Mouse (Mus musculus) forebrain, embryonic 11.5 days (tissue): ENCODE data around the gene Ap1m2. TPM values are rescaled to one million over a fixed set of nuclear protein-coding genes. Genes with fewer than 3 reads are reported as not detected.
"Not testable (repeated sequence)": the region's sequence is repeated elsewhere in the genome, so short reads cannot be mapped to it uniquely, and the experiment has no call there.

Source experiments
- ATAC-seq: fragments of 200-750 bp; cut with Nextera tagmentation; replicated peaks from 2 replicates; pipeline ENCODE4 v1.8.0; 2017; ENCODE audit warnings: moderate TSS enrichment; ENCODE audit not compliant: low FRiP score
- DNase-seq: peaks from one replicate; pipeline ENCODE4 v3.0.0-alpha.2; 2017; ENCODE audit warnings: low spot score
- H3K27ac ChIP-seq: fragments of 300-500 bp; sonication (generic); 2 replicates; pipeline ENCODE4 v1.5.1; 2014; ENCODE audit warnings: low read depth, low read length
- H3K27me3 ChIP-seq: fragments of 300-500 bp; sonication (generic); 2 replicates; pipeline ENCODE4 v1.6.1; 2014; ENCODE audit warnings: mild to moderate bottlenecking, low read length, mixed read lengths; ENCODE audit not compliant: control insufficient read depth, insufficient read depth
- H3K36me3 ChIP-seq: fragments of 300-500 bp; sonication (generic); 2 replicates; pipeline ENCODE4 v1.6.1; 2014; ENCODE audit warnings: mild to moderate bottlenecking, low read length, moderate library complexity, mixed read lengths; ENCODE audit not compliant: control insufficient read depth, insufficient read depth
- H3K4me1 ChIP-seq: fragments of 300-500 bp; sonication (generic); replicated peaks from 2 replicates; pipeline ENCODE4 v1.6.1; 2014; ENCODE audit warnings: low read length, mixed read lengths; ENCODE audit not compliant: control insufficient read depth, insufficient read depth
- H3K4me2 ChIP-seq: fragments of 300-500 bp; sonication (generic); 2 replicates; pipeline ENCODE4 v1.6.1; 2014; ENCODE audit warnings: low read depth, mild to moderate bottlenecking, low read length, moderate library complexity, mixed read lengths; ENCODE audit not compliant: severe bottlenecking
- H3K4me3 ChIP-seq: fragments of 300-500 bp; sonication (generic); 2 replicates; pipeline ENCODE4 v1.5.1; 2014; ENCODE audit warnings: low read depth, low read length
- H3K9ac ChIP-seq: fragments of 300-500 bp; sonication (generic); 2 replicates; pipeline ENCODE4 v1.6.1; 2014; ENCODE audit warnings: low read length
- H3K9me3 ChIP-seq: fragments of 300-500 bp; sonication (generic); 2 replicates; pipeline ENCODE4 v1.6.1; 2016; ENCODE audit warnings: low read length, mixed read lengths; ENCODE audit not compliant: control insufficient read depth
- WGBS: fragments of 180-500 bp; shearing (Covaris S2); extraction: QIAGEN DNeasy Blood & Tissue Kit; methylation state at CpG from one replicate; pipeline ENCODE4 v1.1.7; 2014; 5-methylcytosine and 5-hydroxymethylcytosine counted together
- polyA plus RNA-seq: library from polyadenylated mRNA; unstranded; fragments of >200 nt; fragmentation: Nextera tagmentation; extraction: Ambion mirVana; gene quantifications from 2 replicates; pipeline ENCODE4 v1.2.1, GENCODE M21; 2014

Ap1m2 gene
- polyA plus RNA-seq, 1 experiment from 2014 or later: 2.6 TPM

- no peaks in the 10 kb centered on the region for H3K27me3 ChIP-seq
- H3K4me3 ChIP-seq: no peak overlapping the region
- peaks cover 24% of the 10 kb centered on the region; the same call in 1 of the 2 replicates for H3K36me3 ChIP-seq
- no peak overlapping the region for H3K9ac ChIP-seq
- no peak overlapping the region for H3K27ac ChIP-seq
- no peak overlapping the region for H3K4me2 ChIP-seq
- ATAC-seq (no peak), DNase-seq (no peak)
- no peaks in the 10 kb centered on the region for H3K9me3 ChIP-seq
- peaks cover 5% of the 10 kb centered on the region; the same call in 1 of the 2 replicates for H3K4me1 ChIP-seq
- 95% methylated on average over 16 of the region's 16 CpGs for WGBS
Observed at GRCm38 (mm10) chr9:21268305-21268704, 43.8 kb downstream of the Ap1m2 start.

- H3K4me2 ChIP-seq: no peak overlapping the region
Observed at GRCm38 (mm10) chr9:21266889-21267288, 45.2 kb downstream of the Ap1m2 start.

GRCm38 (mm10) chr9:21265611-21266010, 46.5 kb downstream of the Ap1m2 start:
- Histone ChIP-seq H3K4me1 (peaks cover 5% of the 10 kb centered on the region; the same call in 1 of the 2 replicates), H3K27ac (no peak overlapping the region; the same call in 1 of the 2 replicates), H3K4me3 (peak overlapping the region; percentile 95), H3K9ac (peak overlapping the region; percentile 89), H3K36me3 (peaks cover 7% of the 10 kb centered on the region; the same call in 1 of the 2 replicates), H3K4me2 (peak overlapping the region; percentile 88), H3K9me3 (no peaks in the 10 kb centered on the region), H3K27me3 (no peaks in the 10 kb centered on the region)
- WGBS: 3% methylated on average over 11 of the region's 11 CpGs
- ATAC-seq: peak; percentile 28; the same call in 1 of the 2 replicates
- no peak for DNase-seq

More at GRCm38 (mm10) chr9:21266889-21267288, 45.2 kb downstream of the Ap1m2 start:
- WGBS: 93% methylated on average over 5 of the region's 5 CpGs
- Histone ChIP-seq H3K4me1 (peaks cover 5% of the 10 kb centered on the region; the same call in 1 of the 2 replicates), H3K36me3 (peaks cover 16% of the 10 kb centered on the region; the same call in 1 of the 2 replicates), H3K9ac (no peak overlapping the region), H3K27me3 (no peaks in the 10 kb centered on the region), H3K27ac (no peak overlapping the region), H3K9me3 (no peaks in the 10 kb centered on the region), H3K4me3 (no peak overlapping the region)
- ATAC-seq: no peak
- DNase-seq: no peak

- peaks cover 5% of the 10 kb centered on the region; the same call in 1 of the 2 replicates for H3K36me3 ChIP-seq
- H3K4me2 ChIP-seq: peak within 1 kb of the TSS; percentile 88
- under 1% methylated on average over 49 of the region's 49 CpGs for WGBS
- H3K27me3 ChIP-seq: no peaks in the 10 kb centered on the region
- peak; percentile 99 for DNase-seq
- H3K9me3 ChIP-seq: no peaks in the 10 kb centered on the region
- H3K4me3 ChIP-seq: peak within 1 kb of the TSS; percentile 95
- peak within 1 kb of the TSS; percentile 41 for H3K27ac ChIP-seq
- H3K9ac ChIP-seq: peak within 1 kb of the TSS; percentile 89
- ATAC-seq: peak; percentile 99
- H3K4me1 ChIP-seq: peaks cover 5% of the 10 kb centered on the region; the same call in 1 of the 2 replicates
Observed at GRCm38 (mm10) chr9:21265000-21265561, 47.1 kb downstream of the Ap1m2 start, which contains the start of gene Atg4d. Atg4d (plus strand) TSS chr9:21265293.

GRCm38 (mm10) chr9:21264272-21264999, 47.7 kb downstream of the Ap1m2 start:
- Histone ChIP-seq H3K9ac (peak overlapping the region; percentile 52), H3K27ac (peak overlapping the region; percentile 41; the same call in 1 of the 2 replicates), H3K27me3 (no peaks in the 10 kb centered on the region), H3K4me3 (peak overlapping the region; percentile 95), H3K4me2 (peak overlapping the region; percentile 88), H3K36me3 (peaks cover 2% of the 10 kb centered on the region; the same call in 1 of the 2 replicates), H3K4me1 (peaks cover 5% of the 10 kb centered on the region; the same call in 1 of the 2 replicates), H3K9me3 (no peaks in the 10 kb centered on the region)
- 20% methylated on average over 17 of the region's 17 CpGs for WGBS
- DNase-seq (no peak), ATAC-seq (peak; percentile 25)

GRCm38 (mm10) chr9:21261831-21262230, 50.3 kb downstream of the Ap1m2 start:
- no peak overlapping the region for H3K9ac ChIP-seq
- no peak overlapping the region for H3K27ac ChIP-seq
- no peaks in the 10 kb centered on the region for H3K27me3 ChIP-seq
- 69% methylated on average over 2 of the region's 2 CpGs for WGBS
- no peaks in the 10 kb centered on the region for H3K36me3 ChIP-seq
- no peak for ATAC-seq
- no peaks in the 10 kb centered on the region for H3K9me3 ChIP-seq
- peaks cover 5% of the 10 kb centered on the region; the same call in 1 of the 2 replicates for H3K4me1 ChIP-seq
- no peak overlapping the region for H3K4me3 ChIP-seq
- DNase-seq: no peak
- H3K4me2 ChIP-seq: no peak overlapping the region

- Histone ChIP-seq H3K9ac (no peak overlapping the region), H3K4me3 (no peak overlapping the region), H3K9me3 (no peaks in the 10 kb centered on the region), H3K4me1 (no peaks in the 10 kb centered on the region; the same call in 1 of the 2 replicates), H3K27ac (no peak overlapping the region), H3K36me3 (no peaks in the 10 kb centered on the region), H3K4me2 (no peak overlapping the region), H3K27me3 (no peaks in the 10 kb centered on the region)
- DNase-seq (no peak), ATAC-seq (no peak)
- 67% methylated on average over 6 of the region's 6 CpGs for WGBS
Observed at GRCm38 (mm10) chr9:21260491-21261040, 51.6 kb downstream of the Ap1m2 start.

- not testable (repeated sequence) for ATAC-seq, DNase-seq, H3K4me3 ChIP-seq, H3K36me3 ChIP-seq, H3K27me3 ChIP-seq, H3K4me2 ChIP-seq, H3K4me1 ChIP-seq, H3K27ac ChIP-seq, H3K9me3 ChIP-seq, H3K9ac ChIP-seq
- WGBS: 84% methylated on average over 4 of the region's 4 CpGs
Observed at GRCm38 (mm10) chr9:21256349-21256748, 55.8 kb downstream of the Ap1m2 start.
